In genomic region chr14:103552379-103552778, GRCm38 (mm10) we compare ENCODE assay signal across 23 mouse cellular contexts. TPM values are rescaled to one million over a fixed set of nuclear protein-coding genes. Genes with fewer than 3 reads are reported as not detected.
A peak's percentile ranks its signal among the peaks of the same experiment; 100 is the strongest.
DNase-seq lines count a peak whose midpoint lies in the region; ATAC-seq and TF ChIP-seq lines count a peak whose summit lies in the region.
"Had no signal": no experiment of that assay in that cellular context is flagged by ENCODE, and none has a peak within 500 bp of the region (broad histone marks: within the 10 kb centered on the region; RNA-seq: fewer than 3 reads in every experiment).

No protein-coding gene starts in this region.

- DNase-seq in hindbrain, postnatal 0 days (ENCODE audit: low spot score) = peak; percentile 64
- DNase-seq in hindbrain, embryonic 11.5 days (ENCODE audit: low spot score) = no peak
- DNase-seq in left cerebral cortex, postnatal 14 days (ENCODE audit: low spot score in 2 of 2) = peak; percentile 43 to 66
- no peak for DNase-seq in left cerebral cortex, postnatal 4 days
- peak; percentile 86 for DNase-seq in brain, embryonic 14.5 days (ENCODE audit: low read depth)
- no peak for DNase-seq in kidney, postnatal 36 days
- no peak for DNase-seq in urinary bladder, adult 18-20 months (ENCODE audit: low spot score in 2 of 2)
- DNase-seq: adrenal gland, postnatal 25 days; B cell, adult 2 months; cerebellum, adult 2 months; cerebellum, postnatal 36 days; gastrocnemius, postnatal 10 days; liver, embryonic 13.5 days; lung, embryonic 14.5 days; lung, postnatal 36 days had no signal

- H3K4me3 ChIP-seq in hindbrain, postnatal 0 days (ENCODE audit: low read length) = no peak overlapping the region
- no peak overlapping the region for H3K4me3 ChIP-seq in hindbrain, embryonic 11.5 days (ENCODE audit: low read depth, low read length)
- H3K4me3 ChIP-seq in forebrain, embryonic 16.5 days (replicated peaks; ENCODE audit: low read length) = no peak overlapping the region
- H3K4me3 ChIP-seq: heart, embryonic 12.5 days; hindbrain, embryonic 15.5 days; kidney, embryonic 15.5 days; limb, embryonic 12.5 days; liver, embryonic 13.5 days had no signal

- intact Hi-C loops in left cerebral cortex, postnatal 14 days (cut with DNase I) = loop anchor here (5.0 kb wide), 1 partner anchor 80 kb away; no protein-coding TSS in a partner anchor
- intact Hi-C loops in left cerebral cortex, postnatal 4 days (cut with DNase I) = loop anchor here (5.0 to 10.0 kb wide), 2 partner anchors 100 to 482 kb away; partner anchors contain the start of gene Slain1

- no peak overlapping the region for H3K9ac ChIP-seq in hindbrain, postnatal 0 days (replicated peaks; ENCODE audit: low read length)
- H3K9ac ChIP-seq in hindbrain, embryonic 11.5 days (ENCODE audit: low read depth, low read length) = no peak overlapping the region
- no peak overlapping the region for H3K9ac ChIP-seq in forebrain, embryonic 16.5 days (replicated peaks; ENCODE audit: low read depth, low read length)
- H3K9ac ChIP-seq: heart, embryonic 12.5 days; hindbrain, embryonic 15.5 days; kidney, embryonic 15.5 days; limb, embryonic 12.5 days; liver, embryonic 13.5 days; lung, embryonic 14.5 days had no signal

- 54% methylated on average over 4 of the region's 4 CpGs for WGBS in hindbrain, postnatal 0 days
- WGBS in hindbrain, embryonic 11.5 days = 76% methylated on average over 4 of the region's 4 CpGs
- WGBS in forebrain, embryonic 16.5 days = 44% methylated on average over 4 of the region's 4 CpGs

- H3K9me3 ChIP-seq in hindbrain, postnatal 0 days (ENCODE audit: low read length) = no peaks in the 10 kb centered on the region
- H3K9me3 ChIP-seq in hindbrain, embryonic 11.5 days (ENCODE audit: control insufficient read depth, low read length) = no peaks in the 10 kb centered on the region
- no peaks in the 10 kb centered on the region for H3K9me3 ChIP-seq in forebrain, embryonic 16.5 days (ENCODE audit: control insufficient read depth, low read length)
- H3K9me3 ChIP-seq: heart, embryonic 12.5 days; hindbrain, embryonic 15.5 days; kidney, embryonic 15.5 days; limb, embryonic 12.5 days; liver, embryonic 13.5 days had no signal

- H3K27ac ChIP-seq in hindbrain, postnatal 0 days = peak overlapping the region; percentile 20; the same call in 1 of the 2 replicates
- no peak overlapping the region for H3K27ac ChIP-seq in hindbrain, embryonic 11.5 days (ENCODE audit: low read depth, low read length)
- H3K27ac ChIP-seq in forebrain, embryonic 16.5 days (ENCODE audit: low read length) = peak overlapping the region; percentile 92
- H3K27ac ChIP-seq: hindbrain, embryonic 15.5 days; kidney, embryonic 15.5 days; limb, embryonic 12.5 days; liver, embryonic 13.5 days; stomach, postnatal 0 days had no signal

- peak; percentile 31; the same call in 1 of the 2 replicates for ATAC-seq in hindbrain, postnatal 0 days
- no peak for ATAC-seq in hindbrain, embryonic 11.5 days (ENCODE audit: low FRiP score)
- ATAC-seq in forebrain, embryonic 16.5 days = peak; percentile 41
- ATAC-seq: intestine, postnatal 0 days had no signal

- H3K36me3 ChIP-seq in hindbrain, postnatal 0 days (ENCODE audit: insufficient read depth, low read length) = no peaks in the 10 kb centered on the region
- no peaks in the 10 kb centered on the region for H3K36me3 ChIP-seq in hindbrain, embryonic 11.5 days (ENCODE audit: control insufficient read depth, insufficient read depth, low read length)
- no peaks in the 10 kb centered on the region for H3K36me3 ChIP-seq in forebrain, embryonic 16.5 days (ENCODE audit: control insufficient read depth, insufficient read depth)
- H3K36me3 ChIP-seq: heart, embryonic 12.5 days; hindbrain, embryonic 15.5 days; kidney, embryonic 15.5 days; limb, embryonic 12.5 days; liver, embryonic 13.5 days had no signal

- no peak overlapping the region for H3K4me2 ChIP-seq in hindbrain, postnatal 0 days (ENCODE audit: low read depth, low read length)
- no peak overlapping the region for H3K4me2 ChIP-seq in hindbrain, embryonic 11.5 days (replicated peaks; ENCODE audit: low read depth, low read length)
- peak overlapping the region; percentile 28; the same call in 1 of the 2 replicates for H3K4me2 ChIP-seq in forebrain, embryonic 16.5 days (ENCODE audit: low read length)
- H3K4me2 ChIP-seq: heart, embryonic 12.5 days; hindbrain, embryonic 15.5 days; kidney, embryonic 15.5 days; limb, embryonic 12.5 days; liver, embryonic 13.5 days; lung, embryonic 14.5 days had no signal

- TF ChIP-seq CTCF in hindbrain, postnatal 0 days (IDR thresholded peaks at IDR 0.05; ENCODE audit: low read depth) = no peak
- no peak for TF ChIP-seq CTCF in brain, embryonic 14.5 days (IDR thresholded peaks at IDR 0.05; ENCODE audit: borderline replicate concordance, extremely low read depth, insufficient read depth, insufficient read length)

- 0 out of 2 replicates have a peak, but pooled peaks cover 3% of the 10 kb centered on the region for H3K4me1 ChIP-seq in hindbrain, postnatal 0 days (ENCODE audit: insufficient read depth, low read length)
- H3K4me1 ChIP-seq in hindbrain, embryonic 11.5 days (replicated peaks; ENCODE audit: control insufficient read depth, insufficient read depth, low read length) = no peaks in the 10 kb centered on the region
- peaks cover 26% of the 10 kb centered on the region for H3K4me1 ChIP-seq in forebrain, embryonic 16.5 days (replicated peaks; ENCODE audit: control insufficient read depth, insufficient read depth, low read length)
- H3K4me1 ChIP-seq: heart, embryonic 12.5 days; kidney, embryonic 15.5 days; limb, embryonic 12.5 days; liver, embryonic 13.5 days had no signal

- H3K27me3 ChIP-seq in hindbrain, postnatal 0 days (ENCODE audit: insufficient read depth, low read length) = no peaks in the 10 kb centered on the region
- H3K27me3 ChIP-seq in hindbrain, embryonic 11.5 days (ENCODE audit: control insufficient read depth, insufficient read depth, low read length) = no peaks in the 10 kb centered on the region
- no peaks in the 10 kb centered on the region for H3K27me3 ChIP-seq in forebrain, embryonic 16.5 days (replicated peaks; ENCODE audit: control insufficient read depth, insufficient read depth, low read length)
- H3K27me3 ChIP-seq: heart, embryonic 12.5 days; hindbrain, embryonic 15.5 days; kidney, embryonic 15.5 days; limb, embryonic 12.5 days; liver, embryonic 13.5 days had no signal

- TF ChIP-seq POLR2A in brain, embryonic 14.5 days (IDR thresholded peaks at IDR 0.05; ENCODE audit: borderline replicate concordance, extremely low read depth, insufficient read depth, insufficient read length, poor library complexity, severe bottlenecking) = no peak

RNA-seq across cellular contexts. Expression of gene Scel, which starts 39.2 kb away (rescaled TPM):
- total RNA-seq in hindbrain, postnatal 0 days (2014; rRNA removed) = 0.14 and 0.42 TPM in 2 replicates
- polyA plus RNA-seq in hindbrain, postnatal 0 days (2015; fragmentation: Nextera tagmentation; extraction: Ambion mirVana) = 0.35 and 0.44 TPM in 2 replicates
- 0.11 and 0.54 TPM in 2 replicates for polyA plus RNA-seq in hindbrain, embryonic 11.5 days (2014; fragmentation: Nextera tagmentation; extraction: Ambion mirVana)
- 1 to 10 TPM; 1.6 to 2.7 TPM for total RNA-seq in left cerebral cortex, postnatal 14 days (2021)
- total RNA-seq in left cerebral cortex, postnatal 4 days (2021) = under 1 TPM; 0.46 to 0.56 TPM
- 0.38 and 0.55 TPM in 2 replicates for polyA plus RNA-seq in brain, embryonic 14.5 days (2012; rRNA removed)
- polyA plus RNA-seq in forebrain, embryonic 16.5 days (2015; fragmentation: Nextera tagmentation; extraction: Ambion mirVana) = 0.12 TPM in 1 of 2 replicates, not detected in the other
- polyA plus RNA-seq: large intestine, adult 2 months had no signal

Comparison
In these comparisons a context has a peak if more than half of its experiments do, and no peak if none do; other contexts are left out.
1. DNase-seq: peak in hindbrain, postnatal 0 days (single experiment), left cerebral cortex, postnatal 14 days (2 of 2) and brain, embryonic 14.5 days (single experiment); none in hindbrain, embryonic 11.5 days (single experiment), left cerebral cortex, postnatal 4 days (single experiment), kidney, postnatal 36 days (0 of 2) and urinary bladder, adult 18-20 months (0 of 2).